Mouse (Mus musculus) bone marrow macrophage, adult 2 months (primary cell): Measurements from ENCODE around the gene Xlr4c. TPM values are rescaled to one million over a fixed set of nuclear protein-coding genes. Genes with fewer than 3 reads are reported as not detected.
A peak's percentile ranks its signal among the peaks of the same experiment; 100 is the strongest.
"Not testable (repeated sequence)": the region's sequence is repeated elsewhere in the genome, so short reads cannot be mapped to it uniquely, and the experiment has no call there.

ENCODE experiments used
- H3K27ac ChIP-seq: 2 replicates; pipeline ENCODE4 v1.5.1; 2012; ENCODE audit warnings: low read depth, low read length; ENCODE audit not compliant: insufficient read depth
- H3K4me1 ChIP-seq: 2 replicates; pipeline ENCODE4 v1.6.1; 2012; ENCODE audit warnings: low read length; ENCODE audit not compliant: control insufficient read depth, insufficient read depth
- H3K4me3 ChIP-seq: 2 replicates; pipeline ENCODE4 v1.5.1; 2012; ENCODE audit warnings: mild to moderate bottlenecking, low read length, moderate library complexity; ENCODE audit not compliant: insufficient read depth
- CTCF ChIP-seq: IDR thresholded peaks from 2 replicates; pipeline ENCODE4 v1.5.1; 2012; ENCODE audit warnings: low read depth, mild to moderate bottlenecking, low read length, moderate library complexity
- POLR2A ChIP-seq: IDR thresholded peaks from 2 replicates; pipeline ENCODE4 v1.6.1; 2012; ENCODE audit warnings: mild to moderate bottlenecking, low read depth, low read length, borderline replicate concordance
- polyA plus RNA-seq: library from polyadenylated mRNA; stranded (reverse); fragments of >200 nt; gene quantifications from 2 replicates; pipeline ENCODE4 v1.2.4, GENCODE M21; 2012; ENCODE audit not compliant: missing spikeins, insufficient read depth, insufficient read length

Xlr4c gene
- 3.6 and 7.3 TPM in 2 replicates for polyA plus RNA-seq

DNA sequence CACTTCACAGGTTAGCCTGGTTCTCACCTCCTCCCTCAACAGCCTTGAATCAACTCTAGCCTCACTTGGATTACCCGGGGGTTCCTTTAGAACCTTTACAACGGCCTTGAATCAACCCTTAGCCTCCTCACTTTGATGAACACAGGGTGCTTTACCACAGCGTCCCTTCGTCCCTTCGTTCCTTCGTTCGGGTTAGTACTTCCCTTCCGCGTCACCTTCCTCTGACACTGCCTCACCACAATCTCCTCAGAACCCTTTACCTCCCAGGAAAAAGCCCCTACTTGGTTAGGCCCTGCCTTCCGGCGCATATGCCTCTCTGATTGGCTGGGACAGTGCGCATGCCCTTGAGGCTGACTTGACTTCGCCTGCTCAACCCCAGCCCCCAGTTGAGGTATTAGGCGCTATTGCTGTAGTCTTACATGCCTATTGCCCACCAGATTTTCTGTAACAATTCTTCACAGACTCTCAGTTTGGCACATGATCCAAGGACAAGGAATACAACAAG, at the start of gene Xlr4c:
TSS of gene Xlr4c (minus strand) at position 310 of the 505 bp plus-strand sequence.
- H3K4me3 ChIP-seq, H3K27ac ChIP-seq, H3K4me1 ChIP-seq: not testable (repeated sequence)

- H3K4me1 ChIP-seq, H3K27ac ChIP-seq: not testable (repeated sequence)
These were observed 22.3 kb upstream of the Xlr4c start, which contains the start of gene Xlr3c for GRCm38 (mm10) chrX:73265270-73265669. TSS of gene Xlr3c (minus strand) at chrX:73265390.

DNA sequence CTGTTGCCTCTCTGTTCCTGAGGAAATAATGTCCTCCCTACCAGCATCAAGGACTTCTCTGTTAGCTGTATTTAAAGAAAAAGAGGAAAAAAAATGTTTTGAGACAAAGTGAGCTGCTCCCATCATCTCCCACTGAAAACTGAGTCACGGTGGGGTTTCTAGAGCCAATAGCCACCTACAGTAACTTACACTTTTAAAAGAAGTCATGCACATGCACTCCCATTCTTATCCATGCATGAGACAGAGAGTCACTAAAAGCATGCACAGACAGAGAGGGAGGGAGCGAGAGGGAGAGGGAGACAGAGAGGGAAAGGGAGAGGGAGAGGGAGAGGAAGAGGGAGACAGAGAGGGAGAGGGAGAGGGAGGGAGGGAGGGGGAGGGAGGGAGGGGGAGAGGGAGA, 19.5 kb upstream of the Xlr4c start:
- H3K4me3 ChIP-seq, H3K27ac ChIP-seq: not testable (repeated sequence)

More at GRCm38 (mm10) chrX:73265270-73265669, 22.3 kb upstream of the Xlr4c start, which contains the start of gene Xlr3c:
- H3K4me3 ChIP-seq = not testable (repeated sequence)

DNA sequence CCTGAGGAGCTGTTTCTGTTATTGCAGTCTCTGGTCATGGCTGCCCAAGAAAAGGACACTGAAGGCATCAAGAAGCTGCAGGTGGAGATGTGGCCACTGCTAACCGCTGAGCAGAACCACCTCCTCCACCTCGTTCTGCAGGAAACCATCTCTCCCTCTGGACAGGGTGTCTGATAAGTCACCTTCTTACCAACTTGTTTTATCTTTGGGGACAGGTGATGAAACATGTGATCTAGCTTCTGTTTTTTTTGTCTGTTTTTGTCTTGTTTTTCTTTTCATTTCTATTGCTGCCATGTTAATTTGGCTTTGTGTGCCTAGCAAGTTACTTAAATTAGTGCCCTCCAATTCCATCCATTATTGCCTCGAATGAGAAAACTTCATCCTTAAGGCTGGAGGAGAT, 13.6 kb downstream of the Xlr4c start:
- H3K4me1 ChIP-seq = no peaks in the 10 kb centered on the region
- H3K4me3 ChIP-seq = peak overlapping the region; percentile 88
- TF ChIP-seq POLR2A (no peak), CTCF (no peak)
- H3K27ac ChIP-seq = no peak overlapping the region

More for the DNA sequence above, 19.5 kb upstream of the Xlr4c start:
- not testable (repeated sequence) for H3K4me1 ChIP-seq

DNA sequence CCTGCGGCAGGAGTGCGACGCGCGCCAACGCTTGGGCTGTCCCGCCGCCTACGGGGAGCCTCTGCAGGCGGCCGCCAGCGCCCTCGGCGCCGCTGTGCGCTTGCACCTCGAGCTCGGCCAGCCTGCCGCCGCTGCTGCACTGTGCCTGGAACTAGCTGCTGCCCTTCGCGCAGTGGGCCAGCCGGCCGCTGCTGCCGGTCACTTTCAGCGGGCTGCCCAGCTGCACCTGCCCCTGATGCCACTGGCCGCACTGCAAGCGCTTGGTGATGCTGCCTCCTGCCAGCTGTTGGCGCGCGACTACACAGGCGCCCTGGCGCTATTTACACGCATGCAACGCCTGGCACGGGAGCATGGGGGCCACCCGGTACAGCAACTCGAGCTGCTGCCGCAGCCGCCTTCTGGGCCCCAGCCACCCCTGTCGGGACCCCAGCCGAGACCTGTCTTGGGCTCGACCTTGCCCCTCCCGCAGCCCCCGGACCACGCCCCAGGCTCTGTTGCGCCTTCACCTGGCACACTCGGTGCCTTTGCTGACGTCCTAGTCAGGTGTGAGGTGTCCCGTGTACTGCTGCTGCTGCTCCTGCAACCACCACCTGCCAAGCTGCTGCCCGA, 14.2 kb downstream of the Xlr4c start:
- peak overlapping the region; percentile 63 for H3K27ac ChIP-seq
- TF ChIP-seq CTCF = no peak
- no peak for TF ChIP-seq POLR2A

GRCm38 (mm10) chrX:73227914-73228605, 14.9 kb downstream of the Xlr4c start, which contains the start of gene F8a:
TSS of gene F8a (plus strand) at chrX:73228291.
- TF ChIP-seq CTCF = no peak
- no peak for TF ChIP-seq POLR2A
- Histone ChIP-seq H3K4me3 (peak within 1 kb of the TSS; percentile 88), H3K4me1 (no peaks in the 10 kb centered on the region), H3K27ac (peak within 1 kb of the TSS; percentile 63)

More for the DNA sequence above, 14.2 kb downstream of the Xlr4c start:
- Histone ChIP-seq H3K4me1 (no peaks in the 10 kb centered on the region), H3K4me3 (peak overlapping the region; percentile 88)

DNA sequence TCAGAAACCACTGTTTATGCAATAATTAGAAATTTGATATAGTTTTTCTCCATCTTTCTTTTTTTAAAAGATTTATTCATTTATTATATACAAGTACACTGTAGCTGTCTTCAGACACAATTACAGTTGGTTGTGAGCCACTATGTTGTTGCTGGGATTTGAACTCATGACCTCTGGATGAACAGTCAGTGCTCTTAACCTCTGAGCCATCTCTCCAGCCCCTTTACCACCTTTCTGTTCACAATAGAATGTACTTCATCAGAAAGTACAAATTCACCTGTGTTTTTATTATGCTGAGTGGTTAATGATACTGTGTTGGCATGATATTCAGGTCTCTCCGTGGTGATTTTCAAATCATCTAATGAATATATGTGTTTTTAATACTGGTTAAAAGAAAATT, 17.6 kb downstream of the Xlr4c start:
- H3K27ac ChIP-seq = no peak overlapping the region
- no peak for TF ChIP-seq CTCF
- no peak for TF ChIP-seq POLR2A
- no peak overlapping the region for H3K4me3 ChIP-seq
- H3K4me1 ChIP-seq = no peaks in the 10 kb centered on the region

- not testable (repeated sequence) for H3K4me1 ChIP-seq, H3K27ac ChIP-seq, H3K4me3 ChIP-seq
These were observed 28.9 kb downstream of the Xlr4c start, which contains the start of gene Xlr4b for GRCm38 (mm10) chrX:73213819-73214564. TSS of gene Xlr4b (plus strand) at chrX:73214333.

DNA sequence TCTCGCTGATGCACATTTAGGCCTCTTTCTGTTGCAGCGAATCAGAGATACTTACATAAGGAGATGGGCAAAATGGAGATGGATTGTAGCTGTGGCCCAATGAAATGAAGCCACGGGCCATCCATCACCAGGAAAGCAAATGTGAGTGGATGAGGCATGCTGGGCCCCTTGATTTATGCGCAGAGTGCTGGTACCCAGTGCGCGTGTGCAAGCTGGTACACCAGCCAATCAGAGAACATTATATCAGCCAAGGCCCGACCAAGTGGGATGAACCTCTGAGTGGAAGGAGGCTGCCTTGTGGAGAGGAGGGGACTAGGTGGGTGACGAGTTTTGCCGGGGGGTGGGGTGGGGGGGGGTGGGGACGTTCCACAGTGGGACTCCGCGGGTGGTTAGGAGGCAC, 51.0 kb downstream of the Xlr4c start, which contains the start of gene Xlr3b:
TSS of gene Xlr3b (plus strand) at position 274 of the 400 bp plus-strand sequence.
- H3K4me3 ChIP-seq, H3K4me1 ChIP-seq, H3K27ac ChIP-seq: not testable (repeated sequence)

Other genes starting within 250 kb of the Xlr4c start
- gene Pnma5, start 206.0 kb downstream of the Xlr4c start, polyA plus RNA-seq = not detected in 2 replicates
- not detected in 2 replicates for gene Pnma3, start 178.3 kb downstream of the Xlr4c start, polyA plus RNA-seq
- 4.6 and 4.7 TPM in 2 replicates for gene Xlr4a, start 160.7 kb downstream of the Xlr4c start, polyA plus RNA-seq
- 0.16 TPM in 1 of 2 replicates, not detected in the other for gene Xlr3a, start 146.0 kb downstream of the Xlr4c start, polyA plus RNA-seq
- gene Gm14685, start 126.1 kb downstream of the Xlr4c start, polyA plus RNA-seq = not detected in 2 replicates
- not detected in 2 replicates for gene Xlr5b, start 94.3 kb downstream of the Xlr4c start, polyA plus RNA-seq
- not detected in 2 replicates for gene DXBay18, start 93.7 kb downstream of the Xlr4c start, polyA plus RNA-seq
- gene Spin2d, start 66.1 kb downstream of the Xlr4c start, polyA plus RNA-seq = not detected in 2 replicates
- gene Xlr3b, start 50.9 kb downstream of the Xlr4c start, polyA plus RNA-seq = 6.2 and 6.9 TPM in 2 replicates
- 6.6 and 11.4 TPM in 2 replicates for gene Xlr4b, start 28.8 kb downstream of the Xlr4c start, polyA plus RNA-seq
- 5.2 and 6.0 TPM in 2 replicates for gene F8a, start 14.8 kb downstream of the Xlr4c start, polyA plus RNA-seq
- not detected in 2 replicates for gene Xlr3c, start 22.3 kb upstream of the Xlr4c start, polyA plus RNA-seq
- not detected in 2 replicates for gene Xlr5a, start 49.8 kb upstream of the Xlr4c start, polyA plus RNA-seq
- not detected in 2 replicates for gene Xlr5c, start 49.8 kb upstream of the Xlr4c start, polyA plus RNA-seq
- not detected in 2 replicates for gene Gm45015, start 93.7 kb upstream of the Xlr4c start, polyA plus RNA-seq
- gene Zfp275, start 99.5 kb upstream of the Xlr4c start, polyA plus RNA-seq = 7.4 and 8.3 TPM in 2 replicates
- gene Gm18336, start 155.6 kb upstream of the Xlr4c start, polyA plus RNA-seq = not detected in 2 replicates
- gene Zfp92, start 168.0 kb upstream of the Xlr4c start, polyA plus RNA-seq = not detected in 2 replicates
- not detected in 2 replicates for gene Trex2, start 192.2 kb upstream of the Xlr4c start, polyA plus RNA-seq
- 9.0 and 9.3 TPM in 2 replicates for gene Haus7, start 215.9 kb upstream of the Xlr4c start, polyA plus RNA-seq
- 21.9 and 25.5 TPM in 2 replicates for gene Bgn, start 240.5 kb upstream of the Xlr4c start, polyA plus RNA-seq